Mouse (Mus musculus): ENCODE measurements around the gene Sh3gl3.

DNA sequence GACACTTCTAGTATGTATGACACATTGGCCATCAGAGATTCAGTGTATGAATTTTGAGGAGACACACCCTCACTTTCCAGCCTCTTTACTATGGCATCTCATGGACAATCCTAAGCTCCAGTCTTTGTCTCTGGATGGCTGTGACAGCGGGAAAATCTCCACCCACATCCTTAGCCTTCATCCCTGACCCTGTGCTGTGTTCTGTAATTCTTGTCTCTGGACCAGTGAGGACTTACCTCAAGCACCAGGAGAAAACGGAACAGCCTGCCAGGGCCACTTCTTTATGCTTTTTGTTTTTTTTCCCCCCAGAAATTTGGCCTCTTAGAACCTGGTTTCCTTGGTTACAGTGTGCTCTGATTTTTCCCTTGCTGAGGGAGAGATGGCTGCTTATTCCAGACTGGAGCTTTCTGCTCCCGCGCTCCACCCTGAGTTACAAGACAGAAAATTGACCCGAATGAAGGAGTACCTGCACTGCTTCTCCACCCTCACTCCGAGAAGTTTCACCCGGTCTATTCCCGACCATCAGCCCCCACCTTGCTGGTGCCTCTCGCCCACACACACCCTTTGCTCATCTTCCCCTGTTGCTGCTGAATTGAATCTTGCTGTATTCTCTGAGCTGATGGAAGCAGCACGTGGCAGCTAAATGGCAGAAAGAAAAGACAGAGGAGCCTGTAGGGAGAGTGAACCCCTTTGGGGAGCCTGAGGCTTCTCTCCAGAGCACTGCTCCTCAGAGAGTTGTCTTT lies 75.5 kb downstream of the Sh3gl3 start:
- no peak for TF ChIP-seq POLR2A (IDR thresholded peaks at IDR 0.05; ENCODE audit: control insufficient read depth, extremely low read depth, insufficient read depth, low read length, poor library complexity)
- TF ChIP-seq CTCF (IDR thresholded peaks at IDR 0.05; ENCODE audit: borderline replicate concordance, control insufficient read depth, extremely low read depth, insufficient read depth, low read length, poor library complexity): no peak

Measured in thymus, adult 2 months (tissue).